Mouse (Mus musculus) MEL (cell line): Measurements from ENCODE around the gene Cltb. TPM values are rescaled to one million over a fixed set of nuclear protein-coding genes. Genes with fewer than 3 reads are reported as not detected.

Experiments used
- DNase-seq: peaks from one replicate; pipeline ENCODE4 v3.0.0; 2011; ENCODE audit warnings: low read depth, low spot score
- H3K27ac ChIP-seq: 2 replicates; pipeline ENCODE4 v1.5.1; 2012; ENCODE audit warnings: low read depth, mild to moderate bottlenecking, control low read depth, low read length, moderate library complexity; ENCODE audit not compliant: control insufficient read depth
- H3K27me3 ChIP-seq, 2 experiments: fragments of 150-350 bp in 1 of 2; sonication (generic) in 1 of 2; 2 replicates each; pipeline ENCODE4 v1.6.1; 2012; ENCODE audit warnings: low read length in 2 of 2, mild to moderate bottlenecking in 2 of 2, improper control_type of control experiment in 1 of 2, moderate library complexity in 1 of 2; ENCODE audit not compliant: insufficient read depth in 2 of 2, control insufficient read depth in 1 of 2
- H3K36me3 ChIP-seq, 2 experiments: 2 replicates each; pipeline ENCODE4 v1.6.1; 2012 to 2014; ENCODE audit warnings: low read length in 2 of 2, improper control_type of control experiment in 1 of 2, inconsistent platforms in 1 of 2, mild to moderate bottlenecking in 1 of 2; ENCODE audit not compliant: insufficient read depth in 2 of 2, control insufficient read depth in 1 of 2
- H3K4me1 ChIP-seq, 2 experiments: fragments of 150-350 bp in 1 of 2; sonication (generic) in 1 of 2; 2 replicates each; pipeline ENCODE4 v1.6.1; 2012; ENCODE audit warnings: low read length in 2 of 2, improper control_type of control experiment in 1 of 2, mild to moderate bottlenecking in 1 of 2; ENCODE audit not compliant: insufficient read depth in 2 of 2, control insufficient read depth in 1 of 2
- H3K4me3 ChIP-seq, 2 experiments: fragments of 150-350 bp in 1 of 2; sonication (generic) in 1 of 2; 2 replicates each; pipeline ENCODE4 v1.5.1; 2012; ENCODE audit warnings: low read depth in 2 of 2, low read length in 2 of 2, mild to moderate bottlenecking in 2 of 2, moderate library complexity in 2 of 2, control low read depth in 1 of 2, improper control_type of control experiment in 1 of 2; ENCODE audit not compliant: control insufficient read depth in 1 of 2, insufficient read depth in 1 of 2
- H3K79me2 ChIP-seq: 2 replicates; pipeline ENCODE4 v1.6.1; 2012; ENCODE audit warnings: mild to moderate bottlenecking, low read length, moderate library complexity; ENCODE audit not compliant: control insufficient read depth, poor library complexity, insufficient read depth
- H3K9ac ChIP-seq: 2 replicates; pipeline ENCODE4 v1.6.1; 2012; ENCODE audit warnings: low read depth, mild to moderate bottlenecking, control low read depth, low read length, moderate library complexity; ENCODE audit not compliant: control insufficient read depth, poor library complexity, severe bottlenecking
- H3K9me3 ChIP-seq: fragments of 150-350 bp; sonication (generic); replicated peaks from 2 replicates; pipeline ENCODE4 v1.6.1; 2012; ENCODE audit warnings: mild to moderate bottlenecking, low read length, improper control_type of control experiment, moderate library complexity; ENCODE audit not compliant: insufficient read depth
- CHD1 ChIP-seq: IDR thresholded peaks from 2 replicates; pipeline ENCODE4 v1.6.1; 2012; ENCODE audit warnings: low read depth, mild to moderate bottlenecking, inconsistent platforms, low read length, improper control_type of control experiment
- CHD2 ChIP-seq: IDR thresholded peaks from 2 replicates; pipeline ENCODE4 v1.6.1; 2011; ENCODE audit warnings: low read length, improper control_type of control experiment
- E2F4 ChIP-seq: IDR thresholded peaks from 2 replicates; pipeline ENCODE4 v1.6.1; 2011; ENCODE audit warnings: low read depth, low read length, improper control_type of control experiment, borderline replicate concordance
- ELF1 ChIP-seq: IDR thresholded peaks from 2 replicates; pipeline ENCODE4 v1.6.1; 2014; ENCODE audit warnings: low read depth, mild to moderate bottlenecking, inconsistent platforms, low read length, improper control_type of control experiment, moderate library complexity
- ETS1 ChIP-seq: IDR thresholded peaks from 2 replicates; pipeline ENCODE4 v1.6.1; 2012; ENCODE audit warnings: low read depth, mild to moderate bottlenecking, inconsistent platforms, low read length, improper control_type of control experiment, moderate library complexity
- GATA1 ChIP-seq: IDR thresholded peaks from 2 replicates; pipeline ENCODE4 v1.6.1; 2011; ENCODE audit warnings: low read depth, low read length, improper control_type of control experiment
- KAT2A ChIP-seq: conservative IDR thresholded peaks from 2 replicates; pipeline ENCODE4 v1.6.1; 2012; ENCODE audit warnings: low read depth, low read length, improper control_type of control experiment, inconsistent platforms
- MAFK ChIP-seq: IDR thresholded peaks from 2 replicates; pipeline ENCODE4 v1.6.1; 2011; ENCODE audit warnings: low read depth, mild to moderate bottlenecking, low read length, improper control_type of control experiment, borderline replicate concordance
- MAX ChIP-seq: IDR thresholded peaks from 2 replicates; pipeline ENCODE4 v1.6.1; 2011; ENCODE audit warnings: low read length, improper control_type of control experiment
- MAZ ChIP-seq: IDR thresholded peaks from 2 replicates; pipeline ENCODE4 v1.6.1; 2012; ENCODE audit warnings: low read depth, mild to moderate bottlenecking, inconsistent platforms, low read length, improper control_type of control experiment
- MEF2A ChIP-seq: IDR thresholded peaks from 2 replicates; pipeline ENCODE4 v1.6.1; 2014; ENCODE audit warnings: low read depth, mild to moderate bottlenecking, inconsistent platforms, low read length, improper control_type of control experiment; ENCODE audit not compliant: poor library complexity, insufficient replicate concordance, severe bottlenecking; ENCODE audit errors: extremely low read depth
- MXI1 ChIP-seq: IDR thresholded peaks from 2 replicates; pipeline ENCODE4 v1.6.1; 2011; ENCODE audit warnings: mild to moderate bottlenecking, low read depth, low read length, improper control_type of control experiment
- MYB ChIP-seq: IDR thresholded peaks from 2 replicates; pipeline ENCODE4 v1.6.1; 2011; ENCODE audit warnings: mild to moderate bottlenecking, low read depth, low read length, improper control_type of control experiment
- NELFE ChIP-seq: IDR thresholded peaks from 2 replicates; pipeline ENCODE4 v1.6.1; 2011; ENCODE audit warnings: low read depth, low read length, improper control_type of control experiment
- NRF1 ChIP-seq: IDR thresholded peaks from 2 replicates; pipeline ENCODE4 v1.6.1; 2014; ENCODE audit warnings: low read depth, mild to moderate bottlenecking, inconsistent platforms, low read length, improper control_type of control experiment, moderate library complexity; ENCODE audit not compliant: poor library complexity, insufficient read depth, severe bottlenecking
- POLR2A ChIP-seq, 2 experiments: IDR thresholded peaks; 2 replicates each; pipeline ENCODE4 v1.6.1; 2011 to 2012; ENCODE audit warnings: low read length in 2 of 2, mild to moderate bottlenecking in 2 of 2, control low read depth in 1 of 2, improper control_type of control experiment in 1 of 2, low read depth in 1 of 2, moderate library complexity in 1 of 2; ENCODE audit not compliant: control insufficient read depth in 1 of 2, insufficient read depth in 1 of 2, poor library complexity in 1 of 2
- POLR2AphosphoS5 ChIP-seq: IDR thresholded peaks from 2 replicates; pipeline ENCODE4 v1.6.1; 2012; ENCODE audit warnings: low read depth, borderline replicate concordance, mild to moderate bottlenecking, inconsistent platforms, low read length, moderate library complexity, mixed read lengths
- RCOR1 ChIP-seq: IDR thresholded peaks from 2 replicates; pipeline ENCODE4 v1.6.1; 2012; ENCODE audit warnings: low read depth, mild to moderate bottlenecking, inconsistent platforms, low read length, improper control_type of control experiment
- SIN3A ChIP-seq: IDR thresholded peaks from 2 replicates; pipeline ENCODE4 v1.6.1; 2012; ENCODE audit warnings: low read length, improper control_type of control experiment, inconsistent platforms
- SMC3 ChIP-seq: IDR thresholded peaks from 2 replicates; pipeline ENCODE4 v1.6.1; 2011; ENCODE audit warnings: low read depth, low read length, improper control_type of control experiment
- TAL1 ChIP-seq: IDR thresholded peaks from 2 replicates; pipeline ENCODE4 v1.6.1; 2012; ENCODE audit warnings: mild to moderate bottlenecking, inconsistent platforms, low read length, moderate library complexity, mixed read lengths
- TCF12 ChIP-seq: IDR thresholded peaks from 2 replicates; pipeline ENCODE4 v1.6.1; 2014; ENCODE audit warnings: low read depth, mild to moderate bottlenecking, inconsistent platforms, low read length, improper control_type of control experiment, moderate library complexity
- USF1 ChIP-seq: IDR thresholded peaks from 2 replicates; pipeline ENCODE4 v1.6.1; 2014; ENCODE audit warnings: low read depth, mild to moderate bottlenecking, inconsistent platforms, low read length, improper control_type of control experiment, moderate library complexity
- ZMIZ1 ChIP-seq: IDR thresholded peaks from 2 replicates; pipeline ENCODE4 v1.6.1; 2012; ENCODE audit warnings: low read depth, mild to moderate bottlenecking, inconsistent platforms, low read length, improper control_type of control experiment, moderate library complexity
- ZNF384 ChIP-seq: IDR thresholded peaks from 2 replicates; pipeline ENCODE4 v1.6.1; 2012; ENCODE audit warnings: low read depth, mild to moderate bottlenecking, inconsistent platforms, low read length, improper control_type of control experiment
- polyA plus RNA-seq, 2 experiments: library from polyadenylated mRNA; stranded (reverse) in 1 of 2; unstranded in 1 of 2; fragments of >175 nt in 1 of 2; fragments of >200 nt in 1 of 2; gene quantifications; 2 replicates each; pipeline versions ENCODE4 v1.2.1 to v1.2.4; 2012; ENCODE audit warnings: low replicate concordance in 2 of 2, low read depth in 1 of 2; ENCODE audit not compliant: insufficient read length in 2 of 2, insufficient read depth in 1 of 2, missing spikeins in 1 of 2
- total RNA-seq: library from RNA; depleted of rRNA; stranded (reverse); fragments of 300-350 nt; gene quantifications from 2 replicates; pipeline ENCODE4 v1.2.3, GENCODE M21; 2012

The Cltb gene
- total and polyA plus RNA-seq, 3 experiments, result 23.5 to 59.9 TPM; not detected in 1

DNA sequence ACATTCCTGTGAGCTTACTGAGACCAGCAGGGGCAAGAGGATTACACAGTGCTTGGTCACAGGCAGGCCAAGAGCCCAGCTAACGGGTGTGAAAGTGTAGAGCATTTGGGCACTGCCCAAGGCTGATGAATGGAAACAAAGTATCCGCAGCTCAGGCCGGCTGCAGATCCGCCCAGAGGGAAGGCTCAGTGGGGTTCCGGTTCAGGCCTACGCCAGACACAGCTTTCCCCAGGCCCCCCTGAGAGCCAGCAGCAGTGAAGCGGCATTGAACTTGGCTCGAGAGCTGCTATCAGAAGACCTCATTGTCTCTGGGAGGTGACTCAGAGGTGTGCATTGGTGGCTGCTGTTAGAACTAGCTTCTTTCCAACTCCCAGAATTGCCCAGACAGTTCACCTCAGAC is 2.5 kb downstream of the Cltb start:
- Histone ChIP-seq H3K4me1 (peaks cover 0 to 5% of the 10 kb centered on the region in 2 experiments; a peak in 2 of 4 replicates), H3K9ac (no peak overlapping the region), H3K79me2 (peaks cover 3% of the 10 kb centered on the region; the same call in 1 of the 2 replicates), H3K27ac (no peak overlapping the region), H3K36me3 (no peaks in the 10 kb centered on the region), H3K9me3 (no peaks in the 10 kb centered on the region), H3K27me3 (no peaks in the 10 kb centered on the region), H3K4me3 (no peak overlapping the region)
- no peak for DNase-seq
- TF ChIP-seq ZNF384, result no peak
- TF ChIP-seq CHD1, result no peak
- TF ChIP-seq SIN3A, result no peak
- no peak for TF ChIP-seq NELFE
- TF ChIP-seq GATA1, result no peak
- no peak for TF ChIP-seq MAX
- no peak for TF ChIP-seq NRF1
- no peak for TF ChIP-seq MEF2A
- TF ChIP-seq MXI1, result no peak
- no peak for TF ChIP-seq POLR2AphosphoS5
- TF ChIP-seq ETS1, result no peak

GRCm38 (mm10) chr13:54608002-54608401 is 3.1 kb downstream of the Cltb start:
- Histone ChIP-seq H3K4me1 (peaks cover 0 to 5% of the 10 kb centered on the region in 2 experiments; a peak in 2 of 4 replicates), H3K9me3 (no peaks in the 10 kb centered on the region), H3K27ac (no peak overlapping the region), H3K27me3 (no peaks in the 10 kb centered on the region), H3K9ac (no peak overlapping the region), H3K4me3 (no peak overlapping the region), H3K36me3 (no peaks in the 10 kb centered on the region), H3K79me2 (peaks cover 3% of the 10 kb centered on the region; the same call in 1 of the 2 replicates)
- TF ChIP-seq POLR2AphosphoS5 (no peak), TCF12 (no peak), SMC3 (no peak), NELFE (no peak), MYB (no peak), MAZ (no peak), SIN3A (no peak), POLR2A (IDR thresholded peaks at IDR 0.05; ENCODE audit: control insufficient read depth in 1 of 2, insufficient read depth in 1 of 2, low read depth in 1 of 2, low read length in 2 of 2, poor library complexity in 1 of 2) (no peak), USF1 (no peak), ZMIZ1 (no peak), E2F4 (no peak), MAFK (no peak), CHD1 (no peak), TAL1 (no peak), GATA1 (no peak), CHD2 (no peak), RCOR1 (no peak), ETS1 (no peak), KAT2A (no peak), ELF1 (no peak)
- DNase-seq, result no peak
